Mouse (Mus musculus) erythroblast, embryonic 14.5 days (primary cell): ENCODE data around the gene Uba52.

Source experiments
- GATA1 ChIP-seq: IDR thresholded peaks from 2 replicates; pipeline ENCODE4 v1.6.1; 2012; ENCODE audit warnings: low read length, inconsistent platforms, mixed read lengths
- TAL1 ChIP-seq: IDR thresholded peaks from 3 replicates; pipeline ENCODE4 v1.6.1; 2012; ENCODE audit warnings: low read length, inconsistent platforms, mixed read lengths

DNA sequence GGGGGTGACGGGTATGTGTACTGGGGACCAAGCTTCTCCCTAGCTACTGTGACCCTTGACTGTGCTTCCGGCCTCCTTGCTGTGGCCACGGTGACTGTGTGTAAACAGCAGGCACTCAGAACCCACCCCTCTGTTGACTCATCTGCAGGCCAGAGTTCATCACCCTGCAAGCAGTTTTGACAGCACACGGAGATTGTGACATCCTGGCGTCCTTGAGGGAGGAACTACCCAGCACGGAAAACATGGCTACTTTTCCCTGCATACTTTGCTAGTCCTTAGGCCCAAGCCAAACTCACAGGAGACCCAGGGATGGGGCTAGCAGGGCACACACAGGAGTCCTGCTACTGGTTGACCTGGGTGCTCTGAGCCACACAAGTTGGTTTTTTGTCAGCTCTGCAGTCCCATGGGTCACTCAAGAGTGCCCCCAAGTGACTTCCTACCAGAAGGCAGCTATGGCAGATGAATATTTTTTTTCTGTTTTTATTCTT lies 33.6 kb upstream of the Uba52 start:
- TF ChIP-seq TAL1 (no peak), GATA1 (no peak)
